Mouse (Mus musculus) 416B (cell line): ENCODE results near the gene BC055324.
A peak's percentile ranks its signal among the peaks of the same experiment; 100 is the strongest.
"Not testable (repeated sequence)": the region's sequence is repeated elsewhere in the genome, so short reads cannot be mapped to it uniquely, and the experiment has no call there.

ENCODE experiments used
- DNase-seq: peaks from one replicate; pipeline ENCODE4 v3.0.0; 2011; ENCODE audit warnings: low read depth

BC055324 gene

GRCm38 (mm10) chr1:163994721-163995608, at the start of gene BC055324, which contains the start of gene Mettl18:
Gene BC055324 (minus strand): TSS chr1:163994796.
Gene Mettl18 (plus strand): TSS chr1:163994889.
- DNase-seq: peak; percentile 97

DNA sequence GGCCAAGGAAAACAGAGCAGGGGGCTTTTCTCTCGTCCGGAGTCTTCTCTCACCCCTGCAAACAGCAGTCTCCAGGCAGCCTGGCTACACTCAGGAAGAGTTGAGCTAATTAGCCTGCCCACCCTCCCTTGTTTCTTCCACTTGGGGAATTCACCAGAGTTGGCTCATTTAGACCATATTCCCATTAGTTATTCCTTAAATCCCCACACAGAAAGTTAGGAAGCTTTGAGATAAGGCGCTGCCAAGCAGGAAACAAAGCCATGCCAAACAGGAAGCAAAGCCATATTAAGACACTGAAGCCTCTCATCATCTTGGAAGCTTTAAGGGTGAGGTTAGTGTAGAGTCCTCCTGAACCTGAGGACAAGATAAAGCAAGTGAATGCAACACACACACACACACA, 49.0 kb upstream of the BC055324 start:
- no peak for DNase-seq

DNA sequence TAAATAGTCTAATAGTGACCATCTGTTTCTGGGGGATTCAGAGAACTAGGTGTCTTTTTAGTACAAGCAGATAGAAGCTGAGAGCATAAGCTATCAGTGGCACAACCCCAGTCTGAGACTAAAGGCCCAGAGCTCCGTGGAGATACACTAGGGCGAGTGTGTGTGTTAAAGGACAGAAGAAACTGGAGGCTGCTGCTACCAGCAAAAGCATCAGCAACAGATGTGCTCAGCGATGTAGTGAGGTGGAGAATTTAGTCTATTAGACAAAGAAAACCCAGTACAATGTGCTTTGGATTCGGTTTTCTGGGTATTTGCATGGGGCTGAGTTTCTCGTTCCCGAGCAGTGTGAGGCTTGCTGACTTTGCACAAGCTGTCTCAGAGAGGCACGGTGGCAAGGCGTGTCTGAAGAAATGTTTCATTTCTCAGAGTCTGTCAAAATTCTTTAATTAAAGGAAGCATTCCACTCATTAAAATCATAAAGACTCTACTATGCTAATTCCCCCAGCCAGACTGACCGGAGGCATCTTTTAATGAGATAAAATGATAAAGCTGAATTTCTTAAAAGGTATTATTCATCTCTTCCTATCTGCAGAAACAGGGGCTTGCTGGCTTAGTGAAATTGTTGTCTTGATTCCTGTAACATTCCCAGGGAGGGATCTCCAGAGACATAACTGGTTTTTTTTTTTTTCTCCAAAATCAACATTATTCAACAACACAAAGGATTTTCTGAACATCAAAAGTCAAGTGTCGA, 46.0 kb upstream of the BC055324 start:
- DNase-seq: no peak

DNA sequence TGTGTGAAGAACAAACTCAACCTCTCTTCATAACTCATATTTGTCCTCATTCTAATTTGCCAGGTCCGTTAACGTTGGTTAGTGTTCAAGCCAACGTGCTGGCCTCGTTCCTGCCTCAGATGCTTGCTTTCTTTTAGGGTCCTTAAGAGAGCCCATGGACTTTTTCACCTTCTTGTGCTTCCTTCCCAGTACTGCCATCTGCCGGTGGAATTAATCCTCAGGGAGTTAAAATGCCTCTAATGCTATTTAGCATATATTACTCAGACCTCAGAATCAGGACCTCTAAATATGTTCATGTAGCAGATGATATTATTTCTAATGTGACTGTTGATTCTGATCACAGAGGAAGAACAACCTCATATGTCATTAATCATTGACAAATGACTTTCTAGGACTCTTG, 32.8 kb upstream of the BC055324 start:
- DNase-seq: peak; percentile 11

DNA sequence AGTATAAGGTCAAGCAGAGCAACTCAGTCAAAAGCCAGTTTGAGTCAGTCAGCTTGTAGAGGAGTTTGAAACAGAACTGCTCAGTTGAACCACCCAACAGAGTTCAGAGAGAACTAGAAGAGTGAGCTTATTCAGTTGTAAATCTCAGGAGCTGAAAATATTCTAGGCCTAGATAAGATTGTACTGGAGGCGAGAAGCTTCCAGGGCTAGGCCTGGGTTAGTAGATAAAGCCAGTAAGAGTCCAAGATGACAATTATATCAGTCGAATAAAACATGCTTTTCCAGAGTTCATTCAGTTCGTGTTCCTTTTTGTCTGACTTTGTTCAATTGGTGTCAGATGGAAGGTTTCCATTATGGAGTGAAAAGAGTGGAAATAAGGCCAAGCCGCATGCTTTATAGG, 31.1 kb upstream of the BC055324 start:
- no peak for DNase-seq

DNA sequence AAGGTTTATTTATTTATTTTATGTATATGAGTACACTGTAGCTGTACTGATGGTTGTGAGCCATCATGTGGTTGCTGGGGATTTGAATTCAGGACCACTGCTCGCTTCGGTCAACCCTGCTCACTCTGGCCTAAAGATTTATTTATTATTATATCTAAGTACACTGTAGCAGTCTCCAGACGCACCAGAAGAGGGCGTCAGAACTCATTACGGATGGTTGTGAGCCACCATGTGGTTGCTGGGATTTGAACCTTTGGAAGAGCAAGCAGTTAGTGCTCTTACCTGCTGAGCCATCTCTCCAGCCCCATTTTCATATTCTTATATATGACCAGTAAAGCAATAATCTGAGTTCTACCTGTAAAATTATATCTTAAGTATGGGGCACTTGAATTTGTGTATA, 27.5 kb upstream of the BC055324 start:
- DNase-seq: peak; percentile 33

DNA sequence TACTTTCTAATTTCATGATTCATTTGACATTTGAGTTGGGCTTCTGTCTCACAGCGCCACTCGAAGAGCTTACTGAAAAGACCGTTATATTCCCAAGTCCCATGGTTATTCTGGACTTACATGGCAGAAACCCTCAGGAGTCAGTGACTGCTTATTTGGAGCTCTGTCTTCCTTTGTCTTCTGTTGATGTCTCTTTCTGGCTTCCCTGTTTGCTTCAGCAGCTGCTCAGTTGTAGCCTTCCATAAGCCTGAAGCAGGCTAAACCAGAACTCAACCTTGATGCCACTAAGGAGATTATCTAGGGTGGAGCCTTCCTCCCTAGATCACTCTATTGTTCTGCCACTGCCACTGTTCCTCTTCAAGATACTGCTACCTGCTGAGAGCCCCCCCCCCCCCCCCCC, 26.1 kb upstream of the BC055324 start:
- not testable (repeated sequence) for DNase-seq

- DNase-seq: no peak
These were observed 25.2 kb upstream of the BC055324 start for GRCm38 (mm10) chr1:164019789-164020188.

DNA sequence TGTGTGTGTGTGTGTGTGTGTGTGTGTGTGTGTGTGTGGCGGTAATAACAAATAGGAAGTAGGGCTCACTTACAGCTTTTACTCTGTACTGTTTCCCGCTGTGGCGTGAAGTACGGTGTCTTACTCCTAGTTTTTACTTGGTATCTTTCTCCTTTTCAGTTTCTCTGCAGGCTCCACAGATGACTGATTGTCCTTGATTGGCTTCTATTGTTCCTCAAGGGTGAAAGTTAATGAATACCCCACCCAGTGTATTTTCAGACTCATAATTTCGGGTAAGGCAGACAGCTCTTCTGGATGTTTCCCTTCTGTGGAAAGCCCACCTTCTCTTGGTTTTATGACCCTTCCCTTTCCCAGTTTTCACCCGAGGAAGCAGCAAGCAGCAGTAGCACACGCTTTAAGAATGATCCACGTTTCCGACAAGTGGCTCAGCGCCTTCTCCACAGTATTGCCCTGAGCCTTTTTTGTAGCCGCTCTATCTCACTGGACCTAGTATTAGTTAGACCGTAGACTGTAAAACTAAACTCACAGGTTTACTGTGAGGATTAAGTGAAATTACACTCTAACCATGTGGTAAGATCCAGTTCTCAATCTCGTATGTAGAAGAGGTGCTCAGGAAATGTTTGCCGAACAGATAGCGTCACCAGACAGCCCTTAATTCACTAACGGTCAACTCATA, 23.8 kb upstream of the BC055324 start:
- DNase-seq: no peak

DNA sequence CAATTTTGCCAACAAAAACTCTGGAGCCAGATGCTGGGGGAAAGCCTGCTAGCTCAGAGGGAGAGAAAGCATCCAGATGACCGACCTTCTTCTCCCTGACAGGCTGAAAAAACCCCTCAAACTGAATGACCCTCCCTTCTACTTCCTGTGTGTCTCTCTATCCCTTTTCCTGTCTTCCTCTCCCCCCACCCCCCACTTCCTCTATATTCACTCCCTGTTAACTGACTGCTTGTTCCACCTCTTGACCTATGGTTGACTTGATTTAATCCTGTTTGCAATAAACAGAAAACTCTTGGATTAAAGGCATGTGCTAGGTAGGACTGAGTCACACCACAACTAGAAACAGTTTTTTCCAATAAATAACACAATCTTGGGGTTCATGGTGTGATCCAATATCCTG, 20.0 kb upstream of the BC055324 start:
- no peak for DNase-seq

- DNase-seq: peak; percentile 65
These were observed 14.6 kb upstream of the BC055324 start for GRCm38 (mm10) chr1:164009235-164009634.

DNA sequence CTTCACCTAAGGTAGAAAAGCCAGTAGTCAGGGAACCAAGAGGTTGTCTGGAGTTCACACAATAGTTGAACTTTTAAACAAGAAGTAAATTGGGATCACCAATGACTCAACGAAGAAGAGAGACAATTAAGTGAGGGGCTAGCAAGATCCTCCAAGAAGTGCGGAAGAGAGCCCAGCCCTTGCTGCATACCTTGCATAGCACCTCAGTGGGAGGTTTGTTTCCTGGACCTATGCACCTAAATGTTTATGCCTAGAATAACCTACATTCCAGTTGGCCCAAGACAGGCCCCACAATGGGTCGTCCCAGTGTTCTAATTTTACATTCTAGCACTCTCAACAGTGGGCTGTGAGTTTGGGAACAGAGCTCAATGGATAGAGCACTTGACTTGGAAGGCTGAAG, 9.7 kb upstream of the BC055324 start:
- no peak for DNase-seq

DNA sequence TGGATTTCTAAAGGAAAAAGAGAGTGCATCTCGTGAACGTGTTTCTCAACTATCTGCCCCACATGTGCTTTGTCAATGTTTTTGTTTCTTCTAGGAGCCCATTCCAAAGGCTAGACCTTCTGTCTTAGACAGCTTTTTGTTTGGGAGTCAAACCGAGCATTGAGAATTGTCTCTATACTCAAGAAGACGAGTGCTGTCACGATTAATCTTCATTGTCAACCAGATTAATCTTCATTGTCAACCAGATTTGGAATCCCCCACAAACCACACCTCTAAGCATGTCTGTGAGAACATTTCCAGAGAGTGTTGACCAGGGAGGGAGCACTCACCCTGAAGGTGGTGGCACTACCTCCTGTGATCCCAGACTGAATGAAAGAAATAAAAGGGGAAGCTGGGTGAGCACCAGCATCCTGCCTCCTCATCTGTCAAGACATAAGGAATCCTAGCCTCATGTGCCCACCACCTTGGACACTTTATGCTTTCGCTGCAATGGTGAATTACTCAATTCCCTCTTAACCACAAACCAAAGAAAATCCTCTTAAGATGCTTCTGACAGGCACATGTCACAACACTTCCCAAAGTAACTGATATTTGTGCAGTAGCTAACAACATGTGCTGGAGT, 7.3 kb upstream of the BC055324 start:
- peak; percentile 46 for DNase-seq

- DNase-seq: no peak
These were observed 965 bp upstream of the BC055324 start for GRCm38 (mm10) chr1:163995609-163995913.

- DNase-seq: no peak
These were observed 349 bp downstream of the BC055324 start for GRCm38 (mm10) chr1:163994173-163994720.

DNA sequence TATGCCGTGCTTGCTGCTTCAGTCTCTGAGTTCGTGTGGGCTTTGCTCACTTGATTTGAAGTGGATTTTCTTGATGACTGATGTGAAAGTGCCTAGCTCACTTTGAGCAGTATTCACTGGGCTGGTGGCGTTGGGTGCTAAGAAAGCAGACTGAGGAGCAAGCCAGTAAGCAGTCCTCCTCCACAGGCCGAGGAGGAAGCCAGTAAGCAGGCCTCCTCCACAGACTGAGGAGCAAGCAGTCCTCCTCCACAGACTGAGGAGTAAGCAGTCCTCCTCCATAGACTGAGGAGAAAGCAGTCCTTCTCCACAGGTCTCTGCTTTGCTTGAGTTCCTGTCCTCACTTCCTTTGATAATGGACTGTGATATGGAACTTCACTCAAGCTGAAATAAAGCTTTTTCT, 2.2 kb downstream of the BC055324 start:
- peak; percentile 53 for DNase-seq

- DNase-seq: peak; percentile 38
These were observed 18.1 kb downstream of the BC055324 start for GRCm38 (mm10) chr1:163976515-163976914.

- peak; percentile 53 for DNase-seq
These were observed 19.5 kb downstream of the BC055324 start for GRCm38 (mm10) chr1:163975088-163975487.

GRCm38 (mm10) chr1:163974471-163974870, 20.1 kb downstream of the BC055324 start:
- no peak for DNase-seq

DNA sequence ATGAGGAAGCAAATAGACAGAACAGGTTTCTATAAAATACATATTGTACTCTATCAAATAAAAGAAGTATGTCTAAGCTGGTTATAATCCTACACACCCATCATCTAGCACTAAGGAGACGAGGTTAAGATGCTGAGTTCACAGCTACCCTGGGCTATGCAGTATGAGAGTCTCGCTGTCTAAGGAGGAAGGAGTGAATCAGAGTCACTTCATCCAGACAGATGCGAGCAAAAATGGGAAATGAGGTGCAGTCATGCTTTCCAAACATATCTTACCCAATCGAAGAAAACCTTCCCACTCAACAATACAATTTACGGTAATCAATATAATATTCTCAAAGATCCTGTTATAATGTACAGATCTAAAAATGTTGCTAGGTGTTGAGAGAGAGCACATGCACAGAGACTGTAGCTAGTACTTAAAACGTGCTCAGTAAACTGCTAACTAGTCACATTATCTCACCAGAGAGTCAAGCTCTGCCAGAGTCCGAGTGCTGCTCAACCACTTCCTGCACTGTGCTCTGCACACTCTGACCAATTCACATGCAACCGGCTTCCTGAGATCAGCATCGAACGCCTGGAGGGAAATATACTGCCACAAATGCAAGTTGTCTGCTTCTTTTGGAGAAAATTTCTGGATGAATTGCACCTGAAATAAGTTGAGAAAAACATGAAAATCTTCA, 30.4 kb downstream of the BC055324 start:
- peak; percentile 86 for DNase-seq

- no peak for DNase-seq
These were observed 36.6 kb downstream of the BC055324 start for GRCm38 (mm10) chr1:163958036-163958435.
